Mouse (Mus musculus) cortical plate, adult 2 months (tissue): ENCODE measurements around the gene Cdc42ep1.

Source experiments
- CTCF ChIP-seq: fragments of 200-500 bp; IDR thresholded peaks from 2 replicates; pipeline ENCODE4 v1.5.1; 2011; ENCODE audit warnings: mild to moderate bottlenecking, control low read depth, low read length; ENCODE audit not compliant: insufficient read depth; ENCODE audit errors: extremely low read depth
- POLR2A ChIP-seq: fragments of 200-500 bp; IDR thresholded peaks from 2 replicates; pipeline ENCODE4 v1.6.1; 2011; ENCODE audit warnings: mild to moderate bottlenecking, low read length, control low read depth; ENCODE audit not compliant: insufficient read depth; ENCODE audit errors: extremely low read depth

GRCm38 (mm10) chr15:78835200-78836085, 7.0 kb upstream of the Cdc42ep1 start:
- no peak for TF ChIP-seq CTCF
- TF ChIP-seq POLR2A, result no peak
